Mouse (Mus musculus): ENCODE results near the gene Ube2c.

- TF ChIP-seq TCF12 (IDR thresholded peaks at IDR 0.05; ENCODE audit: insufficient read depth, poor library complexity, severe bottlenecking) (no peak), SRF (IDR thresholded peaks at IDR 0.05; ENCODE audit: control insufficient read depth, insufficient read length, low read depth) (no peak), MYOG (IDR thresholded peaks at IDR 0.05; ENCODE audit: control insufficient read depth in 1 of 3, insufficient read depth in 1 of 3, insufficient read length in 2 of 3, low read depth in 2 of 3) (no peak), MYOD1 (IDR thresholded peaks at IDR 0.05; ENCODE audit: control insufficient read depth in 1 of 3, insufficient read length in 2 of 3, low read depth in 2 of 3) (no peak), E2F4 (IDR thresholded peaks at IDR 0.05; ENCODE audit: insufficient read depth) (no peak), REST (IDR thresholded peaks at IDR 0.05; ENCODE audit: insufficient read depth, insufficient read length) (no peak)
These were observed 36.9 kb downstream of the Ube2c start for GRCm38 (mm10) chr2:164806614-164807013.
